Mouse (Mus musculus) gonadal fat pad, adult 2 months (tissue): Measurements from ENCODE around the gene Cd163. TPM values are rescaled to one million over a fixed set of nuclear protein-coding genes. Genes with fewer than 3 reads are reported as not detected.

Source experiments
- DNase-seq: peaks from one replicate; pipeline ENCODE4 v3.0.0-alpha.2; 2012; ENCODE audit warnings: low read depth
- polyA plus RNA-seq: library from polyadenylated mRNA; depleted of rRNA; stranded (reverse); fragments of >200 nt; gene quantifications from 2 replicates; pipeline ENCODE4 v1.2.3, GENCODE M21; 2012; rRNA removed

Gene Cd163
- polyA plus RNA-seq, 1 experiment, result 3.0 TPM

- DNase-seq, result no peak
Observed at GRCm38 (mm10) chr6:124364328-124364727, 59.9 kb downstream of the Cd163 start.

GRCm38 (mm10) chr6:124373584-124374206 is 69.2 kb downstream of the Cd163 start:
- no peak for DNase-seq

- DNase-seq, result no peak
Observed at GRCm38 (mm10) chr6:124374683-124375082, 70.2 kb downstream of the Cd163 start.

GRCm38 (mm10) chr6:124375435-124375884 is 71.0 kb downstream of the Cd163 start:
- DNase-seq, result no peak

- DNase-seq, result no peak
Observed at GRCm38 (mm10) chr6:124376311-124376710, 71.9 kb downstream of the Cd163 start.

- DNase-seq, result no peak
Observed at GRCm38 (mm10) chr6:124377494-124378255, 73.2 kb downstream of the Cd163 start.

GRCm38 (mm10) chr6:124379331-124379730 is 74.9 kb downstream of the Cd163 start:
- DNase-seq, result no peak

Other genes starting within 250 kb of the Cd163 start
- not detected in 2 replicates for gene Vmn2r27, start 72.8 kb upstream of the Cd163 start, polyA plus RNA-seq
- 56.4 and 60.9 TPM in 2 replicates for gene Pex5, start 110.4 kb downstream of the Cd163 start, polyA plus RNA-seq
- gene Clstn3, start 160.1 kb downstream of the Cd163 start, polyA plus RNA-seq, result 11.2 and 31.7 TPM in 2 replicates
- 4.0 and 4.1 TPM in 2 replicates for gene C1rl, start 188.5 kb downstream of the Cd163 start, polyA plus RNA-seq
- gene C1ra, start 207.7 kb downstream of the Cd163 start, polyA plus RNA-seq, result 39.6 and 67.0 TPM in 2 replicates
- 141 and 152 TPM in 2 replicates for gene C1s1, start 237.7 kb downstream of the Cd163 start, polyA plus RNA-seq